Mouse (Mus musculus): ENCODE measurements around the gene Capza2.

- TF ChIP-seq CTCF (IDR thresholded peaks at IDR 0.05; ENCODE audit: low read depth, low read length), result no peak
- TF ChIP-seq POLR2AphosphoS5 (IDR thresholded peaks at IDR 0.05; ENCODE audit: insufficient replicate concordance, low read depth, low read length), result no peak
- TF ChIP-seq GATA1 (IDR thresholded peaks at IDR 0.05; ENCODE audit: borderline replicate concordance, low read length), result no peak
- no peak for TF ChIP-seq TAL1 (conservative IDR thresholded peaks at IDR 0.05; ENCODE audit: low read depth, low read length)
- no peak for TF ChIP-seq GATA2 (IDR thresholded peaks at IDR 0.05; ENCODE audit: borderline replicate concordance, low read depth, low read length)
Observed at GRCm38 (mm10) chr6:17642739-17643138, 6.7 kb downstream of the Capza2 start.

All from G1E (cell line).